Mouse (Mus musculus) liver, embryonic 13.5 days (tissue): ENCODE results near the gene Tubb2b. TPM values are rescaled to one million over a fixed set of nuclear protein-coding genes. Genes with fewer than 3 reads are reported as not detected.
"Not testable (repeated sequence)": the region's sequence is repeated elsewhere in the genome, so short reads cannot be mapped to it uniquely, and the experiment has no call there.

Source experiments
- ATAC-seq: fragments of 200-750 bp; cut with Nextera tagmentation; 2 replicates; pipeline ENCODE4 v1.8.0; 2017; ENCODE audit warnings: low read depth, mild to moderate bottlenecking, moderate number of reproducible peaks, moderate library complexity
- DNase-seq: peaks from one replicate; pipeline ENCODE4 v3.0.0; 2022
- H3K27ac ChIP-seq: fragments of 300-500 bp; sonication (generic); 2 replicates; pipeline ENCODE4 v1.5.1; 2015; ENCODE audit warnings: moderate library complexity, mild to moderate bottlenecking, inconsistent platforms
- H3K27me3 ChIP-seq: fragments of 300-500 bp; sonication (generic); 2 replicates; pipeline ENCODE4 v1.6.1; 2015; ENCODE audit warnings: mild to moderate bottlenecking, inconsistent platforms
- H3K36me3 ChIP-seq: fragments of 300-500 bp; sonication (generic); 2 replicates; pipeline ENCODE4 v1.6.1; 2015; ENCODE audit warnings: mild to moderate bottlenecking, inconsistent platforms
- H3K4me1 ChIP-seq: fragments of 300-500 bp; sonication (generic); replicated peaks from 2 replicates; pipeline ENCODE4 v1.6.1; 2015; ENCODE audit warnings: inconsistent platforms
- H3K4me2 ChIP-seq: fragments of 300-500 bp; sonication (generic); 2 replicates; pipeline ENCODE4 v1.6.1; 2015; ENCODE audit warnings: inconsistent platforms, mild to moderate bottlenecking, moderate library complexity
- H3K4me3 ChIP-seq: fragments of 300-500 bp; sonication (generic); replicated peaks from 2 replicates; pipeline ENCODE4 v1.5.1; 2015; ENCODE audit warnings: mild to moderate bottlenecking, inconsistent platforms
- H3K9ac ChIP-seq: fragments of 300-500 bp; sonication (generic); 2 replicates; pipeline ENCODE4 v1.6.1; 2015; ENCODE audit warnings: mild to moderate bottlenecking, inconsistent platforms
- H3K9me3 ChIP-seq: fragments of 300-500 bp; sonication (generic); replicated peaks from 2 replicates; pipeline ENCODE4 v1.6.1; 2016; ENCODE audit warnings: inconsistent platforms
- WGBS: fragments of 180-500 bp; shearing (Covaris S2); methylation state at CpG from one replicate; pipeline ENCODE4 v1.1.7; 2015; ENCODE audit not compliant: insufficient replicate concordance; 5-methylcytosine and 5-hydroxymethylcytosine counted together
- polyA plus RNA-seq: library from polyadenylated mRNA; unstranded; fragments of >200 nt; fragmentation: Nextera tagmentation; extraction: Ambion mirVana; gene quantifications from 2 replicates; pipeline ENCODE4 v1.2.1, GENCODE M21; 2015

The Tubb2b gene
- polyA plus RNA-seq, 1 experiment from 2014 or later = 1.5 TPM

- Histone ChIP-seq H3K9me3 (no peaks in the 10 kb centered on the region; the same call in 1 of the 2 replicates), H3K27ac (no peak overlapping the region), H3K9ac (no peak overlapping the region), H3K4me2 (no peak overlapping the region), H3K4me3 (no peak overlapping the region), H3K36me3 (no peaks in the 10 kb centered on the region), H3K27me3 (no peaks in the 10 kb centered on the region), H3K4me1 (peaks cover 26% of the 10 kb centered on the region)
- no peak for ATAC-seq
- no peak for DNase-seq
- 54% methylated on average over 1 of the region's 1 CpGs for WGBS
These were observed 24.9 kb downstream of the Tubb2b start for GRCm38 (mm10) chr13:34105364-34105763.

DNA sequence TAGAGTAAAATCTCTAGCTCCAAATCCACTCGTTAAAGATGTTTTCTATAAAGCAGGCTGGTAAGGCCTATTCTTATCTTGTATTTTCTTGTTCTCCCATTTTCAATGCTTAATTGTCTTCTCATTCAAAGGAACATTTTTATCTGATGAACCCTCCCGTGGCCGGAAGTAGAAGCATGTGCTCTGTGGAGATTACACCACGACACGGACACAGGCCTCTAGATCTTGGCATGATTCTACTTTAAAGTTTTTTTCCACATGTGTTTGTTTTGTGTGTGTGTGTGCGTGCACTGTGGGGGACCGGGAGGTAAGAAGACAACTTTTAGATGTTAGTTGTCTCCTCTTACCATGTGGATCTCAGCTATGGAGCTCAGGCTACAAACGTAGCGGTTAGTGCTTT, 28.4 kb downstream of the Tubb2b start:
- Histone ChIP-seq H3K4me1 (peaks cover 29% of the 10 kb centered on the region), H3K27ac (peak overlapping the region; percentile 84), H3K4me3 (no peak overlapping the region), H3K36me3 (no peaks in the 10 kb centered on the region), H3K9me3 (peaks cover 2% of the 10 kb centered on the region; the same call in 1 of the 2 replicates), H3K4me2 (peak overlapping the region; percentile 48; the same call in 1 of the 2 replicates), H3K9ac (no peak overlapping the region), H3K27me3 (no peaks in the 10 kb centered on the region)
- peak; percentile 27 for DNase-seq
- WGBS = 30% methylated on average over 9 of the region's 9 CpGs
- no peak for ATAC-seq

- Histone ChIP-seq H3K9ac (peak overlapping the region; percentile 39; the same call in 1 of the 2 replicates), H3K27me3 (no peaks in the 10 kb centered on the region), H3K9me3 (peaks cover 2% of the 10 kb centered on the region; the same call in 1 of the 2 replicates), H3K27ac (peak overlapping the region; percentile 84), H3K4me3 (peak overlapping the region; percentile 25), H3K4me2 (peak overlapping the region; percentile 48), H3K4me1 (peaks cover 25% of the 10 kb centered on the region), H3K36me3 (no peaks in the 10 kb centered on the region)
- ATAC-seq (peak; percentile 63), DNase-seq (peak; percentile 17)
- 83% methylated on average over 10 of the region's 10 CpGs for WGBS
These were observed 29.0 kb downstream of the Tubb2b start for GRCm38 (mm10) chr13:34101247-34101646.

DNA sequence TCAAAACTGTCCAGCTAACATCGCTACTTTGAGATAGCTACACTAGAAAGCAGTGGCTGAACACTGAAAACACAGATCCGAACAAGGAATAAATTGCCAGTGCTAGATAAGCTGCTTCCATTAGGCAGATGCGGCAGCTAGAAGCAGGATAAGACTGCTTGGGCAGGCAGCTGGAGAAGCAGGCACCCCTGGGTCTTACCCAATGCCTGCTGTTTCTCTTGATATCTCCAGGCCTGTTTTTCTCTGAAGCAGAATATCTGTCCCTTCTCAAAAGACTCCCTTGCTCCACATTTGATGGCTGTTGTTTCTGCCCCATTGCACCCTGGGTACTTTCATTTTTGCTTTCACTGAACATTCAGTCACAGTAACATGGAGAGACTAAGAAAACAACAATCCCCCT, 29.5 kb downstream of the Tubb2b start:
- Histone ChIP-seq H3K27ac (peak overlapping the region; percentile 84), H3K36me3 (no peaks in the 10 kb centered on the region), H3K27me3 (no peaks in the 10 kb centered on the region), H3K9ac (peak overlapping the region; percentile 39; the same call in 1 of the 2 replicates), H3K4me3 (peak overlapping the region; percentile 25), H3K4me2 (peak overlapping the region; percentile 48), H3K4me1 (peaks cover 28% of the 10 kb centered on the region), H3K9me3 (peaks cover 2% of the 10 kb centered on the region; the same call in 1 of the 2 replicates)
- 18% methylated on average over 3 of the region's 3 CpGs for WGBS
- DNase-seq (peak; percentile 71), ATAC-seq (peak; percentile 93)

DNA sequence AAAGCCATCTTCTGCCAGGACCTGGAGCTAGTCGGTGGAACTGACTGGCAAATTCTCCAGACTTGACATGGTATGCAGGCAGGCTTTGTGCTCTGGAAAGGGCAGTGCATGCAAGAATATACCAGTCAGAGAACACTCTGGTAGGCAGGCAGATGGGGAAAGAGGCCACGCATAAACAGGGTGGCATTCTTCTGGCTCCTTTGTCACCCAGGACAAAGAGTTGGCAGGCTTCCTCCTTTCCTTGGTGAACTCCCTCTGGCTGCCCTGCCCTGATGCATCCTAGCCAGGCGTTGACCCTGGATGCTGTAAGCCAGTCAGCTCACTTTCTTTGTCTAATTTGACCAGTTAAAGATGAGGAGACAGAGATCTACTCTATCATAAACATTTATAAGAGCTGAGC, 33.2 kb downstream of the Tubb2b start:
- DNase-seq = no peak
- no peak for ATAC-seq
- Histone ChIP-seq H3K27me3 (no peaks in the 10 kb centered on the region), H3K27ac (no peak overlapping the region), H3K9ac (no peak overlapping the region), H3K4me3 (no peak overlapping the region), H3K9me3 (0 out of 2 replicates have a peak, but pooled peaks cover 2% of the 10 kb centered on the region), H3K4me1 (peaks cover 29% of the 10 kb centered on the region), H3K4me2 (no peak overlapping the region), H3K36me3 (no peaks in the 10 kb centered on the region)
- WGBS = 71% methylated on average over 3 of the region's 3 CpGs

- Histone ChIP-seq H3K4me1 (peaks cover 22% of the 10 kb centered on the region), H3K27ac (no peak overlapping the region), H3K9ac (no peak overlapping the region), H3K27me3 (no peaks in the 10 kb centered on the region), H3K36me3 (no peaks in the 10 kb centered on the region), H3K4me2 (no peak overlapping the region), H3K9me3 (0 out of 2 replicates have a peak, but pooled peaks cover 2% of the 10 kb centered on the region), H3K4me3 (no peak overlapping the region)
- ATAC-seq (no peak), DNase-seq (no peak)
- WGBS = 65% methylated on average over 4 of the region's 4 CpGs
These were observed 33.8 kb downstream of the Tubb2b start for GRCm38 (mm10) chr13:34096455-34096854.

DNA sequence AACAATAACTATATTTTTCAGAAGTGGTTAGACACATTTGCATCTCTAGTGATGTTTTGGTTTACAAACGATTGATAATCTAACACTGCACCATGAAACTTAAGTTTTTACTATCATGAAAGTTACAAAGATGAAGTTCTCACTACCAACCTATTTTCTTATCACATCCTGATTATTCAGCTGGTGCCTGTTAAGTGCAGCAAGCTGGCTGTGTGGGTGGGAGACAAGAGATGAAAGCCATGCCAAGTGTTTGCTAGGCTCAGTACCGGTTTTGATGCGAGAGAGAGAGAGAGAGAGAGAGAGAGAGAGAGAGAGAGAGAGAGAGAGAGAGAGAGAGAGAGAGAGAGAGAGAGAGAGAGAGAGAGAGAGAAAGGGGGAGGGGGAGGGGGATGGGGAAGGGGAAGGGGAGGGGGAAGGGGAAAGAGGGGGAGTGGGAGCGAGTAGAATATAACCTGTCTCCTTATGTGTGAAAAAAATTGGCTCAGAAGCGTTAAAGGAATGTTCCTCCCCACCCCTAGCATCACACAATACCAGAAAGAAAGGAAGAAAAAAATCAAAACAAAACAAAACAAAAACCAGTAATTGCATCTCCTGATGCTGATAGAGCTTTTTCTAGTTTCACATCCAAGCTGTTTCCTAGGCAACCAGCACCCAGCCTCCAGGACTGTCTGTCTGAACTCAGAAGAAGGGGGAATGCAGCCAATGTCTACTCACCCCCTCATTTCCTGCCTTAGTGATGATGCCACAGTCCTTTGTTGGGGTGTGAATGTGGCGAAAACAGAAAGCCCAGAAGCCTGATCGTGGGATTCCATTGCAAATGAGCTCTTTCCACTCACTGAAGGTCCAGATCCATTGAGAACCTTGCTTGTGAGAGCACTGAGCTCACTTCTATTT, 34.5 kb downstream of the Tubb2b start:
- H3K9ac ChIP-seq = no peak overlapping the region
- H3K4me3 ChIP-seq = no peak overlapping the region
- H3K9me3 ChIP-seq = 0 out of 2 replicates have a peak, but pooled peaks cover 2% of the 10 kb centered on the region
- H3K36me3 ChIP-seq = no peaks in the 10 kb centered on the region
- H3K27ac ChIP-seq = no peak overlapping the region
- WGBS = 47% methylated on average over 5 of the region's 7 CpGs
- no peak overlapping the region for H3K4me2 ChIP-seq
- ATAC-seq = no peak
- H3K27me3 ChIP-seq = no peaks in the 10 kb centered on the region
- DNase-seq = no peak
- H3K4me1 ChIP-seq = peaks cover 16% of the 10 kb centered on the region

DNA sequence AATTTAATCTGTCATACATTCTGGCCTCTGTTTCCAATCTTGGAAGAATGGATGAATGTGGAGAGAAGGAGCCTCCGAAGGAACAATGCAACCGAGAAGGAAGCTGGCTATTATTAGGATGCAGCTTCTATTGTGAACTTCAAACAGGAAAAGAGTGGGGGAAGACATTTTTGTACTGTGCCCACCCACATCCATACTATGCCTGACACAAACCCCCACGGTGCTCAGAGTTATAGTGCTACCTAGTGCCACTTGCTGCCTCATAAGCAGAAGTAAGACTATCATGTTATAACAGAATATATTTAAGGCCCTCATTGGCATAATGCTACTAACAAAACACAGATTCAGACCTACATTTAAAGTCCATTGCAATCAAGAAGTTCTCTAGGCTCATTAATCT, 40.9 kb downstream of the Tubb2b start:
- H3K9me3 ChIP-seq = no peaks in the 10 kb centered on the region
- no peak overlapping the region for H3K4me2 ChIP-seq
- DNase-seq (no peak), ATAC-seq (no peak)
- H3K4me1 ChIP-seq = no peaks in the 10 kb centered on the region; the same call in 1 of the 2 replicates
- 23% methylated on average over 3 of the region's 3 CpGs for WGBS
- H3K4me3 ChIP-seq = no peak overlapping the region
- H3K27ac ChIP-seq = no peak overlapping the region
- no peaks in the 10 kb centered on the region for H3K27me3 ChIP-seq
- H3K36me3 ChIP-seq = no peaks in the 10 kb centered on the region
- no peak overlapping the region for H3K9ac ChIP-seq

DNA sequence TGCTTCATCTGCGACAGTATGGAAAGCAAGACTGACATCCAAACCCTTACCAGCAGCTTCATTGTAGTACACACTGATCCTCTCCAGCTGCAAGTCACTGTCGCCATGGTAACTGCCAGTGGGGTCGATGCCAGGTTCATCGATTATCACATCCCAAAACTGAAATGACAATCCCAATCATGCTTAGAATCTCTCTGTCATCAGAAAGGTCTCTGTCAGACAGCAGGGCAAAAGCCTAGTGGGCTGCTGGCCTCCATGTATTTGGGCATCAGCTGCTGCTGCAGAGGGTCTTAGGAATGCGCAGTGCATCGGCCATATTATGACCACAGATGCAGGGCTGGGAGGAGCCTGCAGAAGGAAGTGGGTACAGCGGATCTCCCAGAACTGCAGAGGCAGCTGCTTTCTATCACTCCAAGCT, 41.4 kb downstream of the Tubb2b start:
- 39% methylated on average over 7 of the region's 7 CpGs for WGBS
- Histone ChIP-seq H3K27me3 (no peaks in the 10 kb centered on the region), H3K36me3 (no peaks in the 10 kb centered on the region), H3K9me3 (no peaks in the 10 kb centered on the region), H3K4me2 (no peak overlapping the region), H3K9ac (no peak overlapping the region), H3K27ac (no peak overlapping the region), H3K4me3 (no peak overlapping the region), H3K4me1 (no peaks in the 10 kb centered on the region; the same call in 1 of the 2 replicates)
- ATAC-seq (no peak), DNase-seq (no peak)

DNA sequence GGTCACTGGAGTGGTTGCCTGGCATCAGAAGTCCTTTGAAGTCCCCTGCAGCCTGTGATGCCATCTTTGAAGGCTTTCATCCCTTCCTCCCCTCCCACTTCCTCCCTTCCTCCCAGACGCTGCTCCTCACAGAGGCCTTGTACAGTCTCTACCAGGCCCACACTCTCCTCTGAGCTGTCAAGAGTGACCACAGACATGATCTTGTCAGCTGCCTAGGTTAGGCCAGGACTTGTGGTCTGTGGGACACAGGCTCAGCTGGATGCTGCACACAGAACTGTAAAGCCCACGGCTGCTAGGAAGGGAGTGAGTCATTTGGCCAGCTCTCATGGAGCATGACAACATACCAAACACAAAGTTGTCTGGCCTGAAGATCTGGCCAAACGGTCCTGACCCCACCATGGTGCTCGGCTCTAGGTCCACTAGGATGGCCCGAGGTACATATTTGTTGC, 42.0 kb downstream of the Tubb2b start:
- H3K27me3 ChIP-seq, H3K4me1 ChIP-seq, H3K9me3 ChIP-seq, H3K4me2 ChIP-seq, H3K27ac ChIP-seq, H3K36me3 ChIP-seq, H3K9ac ChIP-seq, H3K4me3 ChIP-seq, DNase-seq: not testable (repeated sequence)
- 42% methylated on average over 5 of the region's 5 CpGs for WGBS
- peak; percentile 50; the same call in 1 of the 2 replicates for ATAC-seq

DNA sequence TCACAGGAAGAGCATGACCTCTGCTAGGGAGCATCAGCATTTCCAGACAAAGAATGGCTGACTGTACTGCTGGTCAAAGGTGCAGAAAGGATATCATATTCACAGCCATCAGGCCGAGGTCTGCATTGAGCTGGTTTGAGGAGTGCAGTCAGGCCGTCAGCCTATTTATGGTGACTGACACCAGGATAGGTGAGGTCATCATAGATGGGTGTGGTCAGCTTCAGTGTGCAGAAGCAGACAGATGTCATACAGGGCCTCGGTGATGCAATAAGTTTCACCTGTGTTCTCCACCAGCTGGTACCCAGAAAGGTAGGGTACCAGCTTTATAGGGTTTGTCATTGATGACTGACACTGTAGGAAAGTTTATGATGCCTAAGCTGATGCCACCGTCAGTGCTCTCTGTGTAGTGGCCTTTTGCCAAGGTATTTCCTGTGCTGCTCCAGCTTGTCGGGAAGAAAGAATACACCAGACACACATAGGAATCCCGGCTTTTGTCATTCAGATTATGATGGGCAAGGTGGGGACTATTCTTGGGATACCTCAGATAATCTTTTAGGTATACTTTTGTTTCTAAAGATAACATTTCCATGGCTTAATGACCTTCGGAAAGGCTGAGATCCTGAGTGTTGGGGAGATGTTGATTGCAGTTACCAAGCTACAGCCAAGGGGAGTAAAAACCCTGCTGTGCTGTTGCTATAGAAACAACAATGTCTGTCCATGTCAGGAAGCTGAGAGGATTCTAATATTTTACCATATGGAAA, 43.0 kb downstream of the Tubb2b start:
- ATAC-seq (no peak), DNase-seq (no peak)
- no peak overlapping the region for H3K4me3 ChIP-seq
- WGBS = 48% methylated on average over 7 of the region's 7 CpGs
- H3K4me2 ChIP-seq = no peak overlapping the region
- H3K36me3 ChIP-seq = no peaks in the 10 kb centered on the region
- H3K27me3 ChIP-seq = no peaks in the 10 kb centered on the region
- H3K27ac ChIP-seq = no peak overlapping the region
- no peaks in the 10 kb centered on the region; the same call in 1 of the 2 replicates for H3K4me1 ChIP-seq
- H3K9ac ChIP-seq = no peak overlapping the region
- no peaks in the 10 kb centered on the region for H3K9me3 ChIP-seq
